ENCODE assay signal across 8 mouse cellular contexts in genomic region chr1:120006844-120007790, GRCm38 (mm10). TPM values are rescaled to one million over a fixed set of nuclear protein-coding genes. Genes with fewer than 3 reads are reported as not detected.
DNase-seq lines count a peak whose midpoint lies in the region; ATAC-seq lines count a peak whose summit lies in the region.

Gene Sctr, plus strand, starts transcription at chr1:120006894.

- H3K9ac ChIP-seq in heart, embryonic 14.5 days (ENCODE audit: low read length), result peak within 1 kb of the TSS; percentile 57
- H3K9ac ChIP-seq in midbrain, embryonic 11.5 days (ENCODE audit: low read length), result peak within 1 kb of the TSS; percentile 62

- no peak within 1 kb of the TSS for H3K27ac ChIP-seq in heart, embryonic 14.5 days (replicated peaks in 1 of 2; ENCODE audit: control insufficient read depth in 1 of 2, insufficient read depth in 1 of 2, low read depth in 2 of 2, low read length in 2 of 2)
- H3K27ac ChIP-seq in hindbrain, embryonic 10.5 days, result peak within 1 kb of the TSS; percentile 85
- no peak within 1 kb of the TSS for H3K27ac ChIP-seq in midbrain, embryonic 11.5 days (ENCODE audit: low read depth, low read length)

- peaks cover 18% of the 10 kb centered on the region; the same call in 1 of the 2 replicates for H3K27me3 ChIP-seq in heart, embryonic 14.5 days (ENCODE audit: control insufficient read depth, insufficient read depth, low read length)
- H3K27me3 ChIP-seq in hindbrain, embryonic 10.5 days (ENCODE audit: insufficient read depth, poor library complexity, severe bottlenecking), result peaks cover 45% of the 10 kb centered on the region
- 0 out of 2 replicates have a peak, but pooled peaks cover 6% of the 10 kb centered on the region for H3K27me3 ChIP-seq in midbrain, embryonic 11.5 days (ENCODE audit: control insufficient read depth, insufficient read depth, low read length)

- H3K36me3 ChIP-seq in heart, embryonic 14.5 days (ENCODE audit: control insufficient read depth, insufficient read depth, low read length), result no peaks in the 10 kb centered on the region
- no peaks in the 10 kb centered on the region for H3K36me3 ChIP-seq in hindbrain, embryonic 10.5 days
- no peaks in the 10 kb centered on the region for H3K36me3 ChIP-seq in midbrain, embryonic 11.5 days (ENCODE audit: control insufficient read depth, insufficient read depth, low read length)

- peak within 1 kb of the TSS; percentile 43 to 45 for H3K4me3 ChIP-seq in heart, embryonic 14.5 days (ENCODE audit: control insufficient read depth in 1 of 2, insufficient read depth in 1 of 2, low read depth in 1 of 2, low read length in 2 of 2)
- peak within 1 kb of the TSS; percentile 58 for H3K4me3 ChIP-seq in hindbrain, embryonic 10.5 days
- H3K4me3 ChIP-seq in midbrain, embryonic 11.5 days (ENCODE audit: low read depth, low read length), result peak within 1 kb of the TSS; percentile 38

- DNase-seq in heart, adult 11 months, result no peak
- DNase-seq in adrenal gland, postnatal 14 days, result peak; percentile 29
- DNase-seq in hindbrain, embryonic 10.5 days (ENCODE audit: low spot score), result peak; percentile 69
- DNase-seq in midbrain, embryonic 11.5 days (ENCODE audit: low spot score, missing footprints), result peak; percentile 95
- DNase-seq in natural killer cell, adult 2 months (ENCODE audit: low spot score in 2 of 2), result no peak
- DNase-seq in gastrocnemius, postnatal 10 days, result no peak
- no peak for DNase-seq in thymus, postnatal 25 days

- peaks cover 16 to 19% of the 10 kb centered on the region in 2 experiments for H3K4me1 ChIP-seq in heart, embryonic 14.5 days (ENCODE audit: control insufficient read depth in 2 of 2, insufficient read depth in 2 of 2, low read length in 2 of 2)
- peaks cover 14% of the 10 kb centered on the region for H3K4me1 ChIP-seq in hindbrain, embryonic 10.5 days (replicated peaks)
- peaks cover 3% of the 10 kb centered on the region; the same call in 1 of the 2 replicates for H3K4me1 ChIP-seq in midbrain, embryonic 11.5 days (ENCODE audit: control insufficient read depth, insufficient read depth, low read length)

- peak; percentile 29; the same call in 1 of the 2 replicates for ATAC-seq in heart, embryonic 14.5 days (ENCODE audit: insufficient number of reproducible peaks, insufficient read depth, low FRiP score, low read depth)
- ATAC-seq in midbrain, embryonic 11.5 days (ENCODE audit: low FRiP score), result peak; percentile 91

- peak within 1 kb of the TSS; percentile 77 for H3K4me2 ChIP-seq in heart, embryonic 14.5 days (ENCODE audit: low read length)
- peak within 1 kb of the TSS; percentile 70 for H3K4me2 ChIP-seq in midbrain, embryonic 11.5 days

- no peaks in the 10 kb centered on the region for H3K9me3 ChIP-seq in heart, embryonic 14.5 days (ENCODE audit: control insufficient read depth, low read length)
- H3K9me3 ChIP-seq in hindbrain, embryonic 10.5 days, result no peaks in the 10 kb centered on the region
- H3K9me3 ChIP-seq in midbrain, embryonic 11.5 days (ENCODE audit: control insufficient read depth, low read length), result no peaks in the 10 kb centered on the region

- 2% methylated on average over 38 of the region's 39 CpGs for WGBS in heart, embryonic 14.5 days
- whole genome bisulfite sequencing in hindbrain, embryonic 10.5 days, result under 1% methylated on average over 39 of the region's 39 CpGs
- under 1% methylated on average over 39 of the region's 39 CpGs for WGBS in midbrain, embryonic 11.5 days

RNA-seq across cellular contexts. Expression of gene Sctr, which starts in this region (rescaled TPM):
- 0.11 and 0.32 TPM in 2 replicates for polyA plus RNA-seq in heart, embryonic 14.5 days (2014; fragmentation: Nextera tagmentation; extraction: Ambion mirVana)
- 11.2 and 14.4 TPM in 2 replicates for total RNA-seq in adrenal gland, postnatal 14 days (2021)
- polyA plus RNA-seq in hindbrain, embryonic 10.5 days (2016; fragmentation: Nextera tagmentation; extraction: Ambion mirVana), result 0.30 and 0.61 TPM in 2 replicates
- 0.53 and 0.62 TPM in 2 replicates for polyA plus RNA-seq in midbrain, embryonic 11.5 days (2014; fragmentation: Nextera tagmentation; extraction: Ambion mirVana)
- 1 to 10 TPM; 1.1 to 1.8 TPM for total RNA-seq in gastrocnemius, postnatal 10 days (2021)

Comparison
In these comparisons a context has a peak if more than half of its experiments do, and no peak if none do; other contexts are left out.
1. Peak in ATAC-seq, H3K4me3 ChIP-seq, H3K9ac ChIP-seq and H3K4me2 ChIP-seq in heart, embryonic 14.5 days; RNA of the gene not detected or under 1 TPM.
2. Peak in DNase-seq, H3K4me3 ChIP-seq and H3K27ac ChIP-seq in hindbrain, embryonic 10.5 days; RNA of the gene not detected or under 1 TPM.
3. Peak in DNase-seq, ATAC-seq, H3K4me3 ChIP-seq, H3K9ac ChIP-seq and H3K4me2 ChIP-seq in midbrain, embryonic 11.5 days; RNA of the gene not detected or under 1 TPM.